Mouse (Mus musculus) MEL (cell line): ENCODE data around the gene Glrp1.

ENCODE experiments used
- JUND ChIP-seq: IDR thresholded peaks from 2 replicates; pipeline ENCODE4 v1.6.1; 2011; ENCODE audit warnings: low read depth, mild to moderate bottlenecking, improper control_type of control experiment, low read length
- TBP ChIP-seq: IDR thresholded peaks from 2 replicates; pipeline ENCODE4 v1.8.0; 2011; ENCODE audit warnings: low read depth, low read length, improper control_type of control experiment
- ZC3H11A ChIP-seq: IDR thresholded peaks from 2 replicates; pipeline ENCODE4 v1.6.1; 2012; ENCODE audit warnings: low read depth, mild to moderate bottlenecking, inconsistent platforms, low read length, improper control_type of control experiment

- no peak for TF ChIP-seq JUND
- no peak for TF ChIP-seq ZC3H11A
- TF ChIP-seq TBP: no peak
Measured at GRCm38 (mm10) chr1:88547172-88547571, 37.3 kb upstream of the Glrp1 start.
